Mouse (Mus musculus): ENCODE measurements around the gene Tigd3.
A peak's percentile ranks its signal among the peaks of the same experiment; 100 is the strongest.

Tigd3 gene

GRCm38 (mm10) chr19:5877618-5878361 lies 16.2 kb downstream of the Tigd3 start, which contains the start of gene Slc25a45:
Gene Slc25a45 (plus strand): TSS chr19:5877808.
- peak; percentile 65 to 77 for DNase-seq (ENCODE audit: low spot score in 2 of 2)

- peak; percentile 93 to 95 for DNase-seq (ENCODE audit: low spot score in 2 of 2)
Measured at GRCm38 (mm10) chr19:5874969-5875480, 18.9 kb downstream of the Tigd3 start, which contains the start of gene Frmd8. Gene Frmd8 (minus strand): TSS chr19:5875274.

GRCm38 (mm10) chr19:5874391-5874968 lies 19.5 kb downstream of the Tigd3 start:
- no peak for DNase-seq (ENCODE audit: low spot score in 2 of 2)

GRCm38 (mm10) chr19:5872931-5873556 lies 20.9 kb downstream of the Tigd3 start:
- DNase-seq (ENCODE audit: low spot score in 2 of 2), result no peak

GRCm38 (mm10) chr19:5872528-5872927 lies 21.4 kb downstream of the Tigd3 start:
- DNase-seq (ENCODE audit: low spot score in 2 of 2), result peak in 1 of 2 experiments; percentile 44

- no peak for DNase-seq (ENCODE audit: low spot score in 2 of 2)
Measured at GRCm38 (mm10) chr19:5871683-5872082, 22.3 kb downstream of the Tigd3 start.

- DNase-seq (ENCODE audit: low spot score in 2 of 2), result peak; percentile 65
Measured at GRCm38 (mm10) chr19:5871273-5871672, 22.7 kb downstream of the Tigd3 start.

GRCm38 (mm10) chr19:5868096-5868495 lies 25.9 kb downstream of the Tigd3 start:
- DNase-seq (ENCODE audit: low spot score in 2 of 2), result no peak

GRCm38 (mm10) chr19:5864710-5865398 lies 29.1 kb downstream of the Tigd3 start:
- no peak for DNase-seq (ENCODE audit: low spot score in 2 of 2)

GRCm38 (mm10) chr19:5863776-5864175 lies 30.2 kb downstream of the Tigd3 start:
- DNase-seq (ENCODE audit: low spot score in 2 of 2), result no peak

GRCm38 (mm10) chr19:5862335-5863085 lies 31.4 kb downstream of the Tigd3 start:
- DNase-seq (ENCODE audit: low spot score in 2 of 2), result no peak

- no peak for DNase-seq (ENCODE audit: low spot score in 2 of 2)
Measured at GRCm38 (mm10) chr19:5856604-5857003, 37.3 kb downstream of the Tigd3 start.

- no peak for DNase-seq (ENCODE audit: low spot score in 2 of 2)
Measured at GRCm38 (mm10) chr19:5852035-5852722, 41.8 kb downstream of the Tigd3 start.

- no peak for DNase-seq (ENCODE audit: low spot score in 2 of 2)
Measured at GRCm38 (mm10) chr19:5851481-5851971, 42.4 kb downstream of the Tigd3 start.

GRCm38 (mm10) chr19:5850860-5851259 lies 43.1 kb downstream of the Tigd3 start:
- DNase-seq (ENCODE audit: low spot score in 2 of 2), result no peak

- DNase-seq (ENCODE audit: low spot score in 2 of 2), result peak; percentile 83 to 93
Measured at GRCm38 (mm10) chr19:5849843-5850527, 44.0 kb downstream of the Tigd3 start.

- DNase-seq (ENCODE audit: low spot score in 2 of 2), result no peak
Measured at GRCm38 (mm10) chr19:5848826-5849672, 44.9 kb downstream of the Tigd3 start.

- DNase-seq (ENCODE audit: low spot score in 2 of 2), result peak in 1 of 2 experiments; percentile 35
Measured at GRCm38 (mm10) chr19:5848032-5848825, 45.7 kb downstream of the Tigd3 start.
